Mouse (Mus musculus): Measurements from ENCODE around the gene Teddm2.

Teddm2 gene

GRCm38 (mm10) chr1:153830746-153831145 is 69.3 kb downstream of the Teddm2 start:
- no peak for DNase-seq (ENCODE audit: low read depth, low spot score)

GRCm38 (mm10) chr1:153820216-153820615 is 79.8 kb downstream of the Teddm2 start:
- no peak for DNase-seq (ENCODE audit: low read depth, low spot score)

DNA sequence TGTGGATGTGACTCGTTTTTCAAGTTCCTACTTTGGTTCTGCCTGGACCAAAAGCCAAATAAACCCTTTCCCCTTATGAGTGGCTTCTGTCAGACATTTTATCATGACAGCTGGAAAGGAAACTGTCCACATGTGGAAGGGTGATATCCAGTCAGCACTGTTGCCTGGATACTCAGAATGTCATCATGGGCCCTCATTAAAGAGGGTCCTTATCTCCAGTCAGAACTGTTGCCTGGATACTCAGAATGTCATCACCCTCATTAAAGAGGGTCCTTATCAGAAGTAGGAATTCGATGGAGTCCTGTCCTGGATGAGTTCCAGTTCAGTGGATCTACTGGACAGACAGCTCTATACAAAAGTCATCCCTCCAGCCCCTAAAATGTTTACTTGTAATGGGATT is 85.8 kb downstream of the Teddm2 start:
- DNase-seq (ENCODE audit: low read depth, low spot score), result no peak

GRCm38 (mm10) chr1:153807390-153807993 is 92.5 kb downstream of the Teddm2 start:
- DNase-seq (ENCODE audit: low read depth, low spot score), result no peak

- DNase-seq (ENCODE audit: low read depth, low spot score), result no peak
Observed at GRCm38 (mm10) chr1:153803530-153803929, 96.5 kb downstream of the Teddm2 start.

- no peak for DNase-seq (ENCODE audit: low read depth, low spot score)
Observed at GRCm38 (mm10) chr1:153802691-153803090, 97.3 kb downstream of the Teddm2 start.
